Mouse (Mus musculus) myocyte (in vitro differentiated cells): ENCODE measurements around the gene Zswim8. TPM values are rescaled to one million over a fixed set of nuclear protein-coding genes. Genes with fewer than 3 reads are reported as not detected.

ENCODE experiments used
- H3K27me3 ChIP-seq: one replicate; pipeline ENCODE4 v1.6.1; 2011; ENCODE audit not compliant: control insufficient read depth, insufficient read depth, insufficient read length
- H3K36me3 ChIP-seq: one replicate; pipeline ENCODE4 v1.6.1; 2011; ENCODE audit not compliant: control insufficient read depth, insufficient read depth
- H3K4me2 ChIP-seq: one replicate; pipeline ENCODE4 v1.6.1; 2011; ENCODE audit warnings: low read depth, control low read depth
- H3K4me3 ChIP-seq: one replicate; pipeline ENCODE4 v1.5.1; 2011; ENCODE audit warnings: mild to moderate bottlenecking, control low read depth, moderate library complexity
- H3K79me2 ChIP-seq: one replicate; pipeline ENCODE4 v1.6.1; 2011; ENCODE audit not compliant: control insufficient read depth, insufficient read depth
- H3ac ChIP-seq: one replicate; pipeline ENCODE4 v1.6.1; 2011; ENCODE audit not compliant: control insufficient read depth, insufficient read length
- CEBPB ChIP-seq: IDR thresholded peaks from 2 replicates; pipeline ENCODE4 v1.6.1; 2011; ENCODE audit warnings: mild to moderate bottlenecking, moderate library complexity; ENCODE audit not compliant: poor library complexity, insufficient read depth, severe bottlenecking
- E2F4 ChIP-seq: IDR thresholded peaks from one replicate; pipeline ENCODE4 v1.6.1; 2011; ENCODE audit warnings: mild to moderate bottlenecking, control low read depth, moderate library complexity; ENCODE audit not compliant: insufficient read depth
- MAX ChIP-seq: IDR thresholded peaks from one replicate; pipeline ENCODE4 v1.6.1; 2011; ENCODE audit warnings: low read depth, mild to moderate bottlenecking, control low read depth
- MYOD1 ChIP-seq, 3 experiments: IDR thresholded peaks; one replicate each; pipeline ENCODE4 v1.6.1; 2011; ENCODE audit warnings: control low read depth in 2 of 3, low read depth in 2 of 3, mild to moderate bottlenecking in 2 of 3, moderate library complexity in 1 of 3; ENCODE audit not compliant: insufficient read length in 2 of 3, control insufficient read depth in 1 of 3
- MYOG ChIP-seq, 3 experiments: IDR thresholded peaks; one replicate each; pipeline ENCODE4 v1.6.1; 2011; ENCODE audit warnings: control low read depth in 2 of 3, low read depth in 2 of 3, mild to moderate bottlenecking in 2 of 3; ENCODE audit not compliant: insufficient read length in 2 of 3, control insufficient read depth in 1 of 3, insufficient read depth in 1 of 3
- POLR2A ChIP-seq: IDR thresholded peaks from one replicate; pipeline ENCODE4 v1.6.1; 2011; ENCODE audit warnings: low read depth, mild to moderate bottlenecking, control low read depth, moderate library complexity; ENCODE audit not compliant: insufficient read length
- POLR2AphosphoS2 ChIP-seq: IDR thresholded peaks from one replicate; pipeline ENCODE4 v1.6.1; 2011; ENCODE audit warnings: low read depth, control low read depth; ENCODE audit not compliant: insufficient read length
- REST ChIP-seq: IDR thresholded peaks from one replicate; pipeline ENCODE4 v1.6.1; 2011; ENCODE audit warnings: mild to moderate bottlenecking, control low read depth, moderate library complexity; ENCODE audit not compliant: insufficient read depth, insufficient read length
- SRF ChIP-seq: IDR thresholded peaks from one replicate; pipeline ENCODE4 v1.6.1; 2011; ENCODE audit warnings: low read depth; ENCODE audit not compliant: control insufficient read depth, insufficient read length
- TCF12 ChIP-seq: IDR thresholded peaks from one replicate; pipeline ENCODE4 v1.6.1; 2011; ENCODE audit warnings: mild to moderate bottlenecking, control low read depth; ENCODE audit not compliant: poor library complexity, insufficient read depth, severe bottlenecking
- TCF3 ChIP-seq: IDR thresholded peaks from one replicate; pipeline ENCODE4 v1.6.1; 2011; ENCODE audit warnings: low read depth, control low read depth; ENCODE audit not compliant: insufficient read length
- USF1 ChIP-seq: IDR thresholded peaks from one replicate; pipeline ENCODE4 v1.6.1; 2011; ENCODE audit warnings: low read depth, mild to moderate bottlenecking, control low read depth, moderate library complexity
- polyA plus RNA-seq: library from polyadenylated mRNA; unstranded; fragments of >200 nt; fragmentation: generic; extraction: Trizol; gene quantifications from one replicate; pipeline ENCODE4 v1.2.1, GENCODE M21; 2012; ENCODE audit warnings: missing spikeins

Zswim8 gene
- polyA plus RNA-seq, 1 experiment, result 74.9 TPM

DNA sequence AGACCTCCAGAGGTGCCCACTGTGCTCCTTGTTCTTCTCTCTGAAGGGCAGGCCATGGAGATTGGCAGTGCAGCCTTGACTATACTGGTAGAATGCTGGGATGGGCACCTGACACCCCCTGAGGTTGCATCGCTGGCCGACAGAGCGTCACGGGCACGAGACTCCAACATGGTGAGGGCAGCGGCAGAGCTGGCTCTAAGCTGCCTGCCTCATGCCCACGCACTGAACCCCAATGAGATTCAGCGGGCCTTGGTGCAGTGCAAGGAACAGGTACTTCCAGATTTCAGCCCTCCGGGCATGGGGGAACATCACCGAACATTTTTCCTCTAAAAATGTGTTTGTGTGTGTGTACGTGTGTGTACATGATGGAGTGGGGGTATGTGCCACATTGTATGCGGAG is 12.4 kb downstream of the Zswim8 start:
- H3ac ChIP-seq, result no peak overlapping the region
- H3K4me2 ChIP-seq, result no peak overlapping the region
- no peak overlapping the region for H3K4me3 ChIP-seq
- H3K27me3 ChIP-seq, result no peaks in the 10 kb centered on the region
- H3K36me3 ChIP-seq, result peaks cover 54% of the 10 kb centered on the region
- TF ChIP-seq POLR2A (no peak), POLR2AphosphoS2 (peak; percentile 39)
- no peaks in the 10 kb centered on the region for H3K79me2 ChIP-seq

- TF ChIP-seq REST (no peak), SRF (no peak), MAX (no peak), POLR2A (no peak)
- Histone ChIP-seq H3K27me3 (no peaks in the 10 kb centered on the region), H3K4me3 (no peak overlapping the region), H3K36me3 (peaks cover 49% of the 10 kb centered on the region), H3K4me2 (no peak overlapping the region), H3K79me2 (no peaks in the 10 kb centered on the region), H3ac (no peak overlapping the region)
Observed at GRCm38 (mm10) chr14:20721371-20721770, 14.0 kb downstream of the Zswim8 start.

GRCm38 (mm10) chr14:20723006-20723405 is 15.7 kb downstream of the Zswim8 start:
- peaks cover 45% of the 10 kb centered on the region for H3K36me3 ChIP-seq
- H3K4me2 ChIP-seq, result no peak overlapping the region
- H3K27me3 ChIP-seq, result no peaks in the 10 kb centered on the region
- H3ac ChIP-seq, result no peak overlapping the region
- no peaks in the 10 kb centered on the region for H3K79me2 ChIP-seq
- TF ChIP-seq USF1 (no peak), E2F4 (no peak), REST (no peak), CEBPB (no peak), MYOD1 (IDR thresholded peaks at IDR 0.05; ENCODE audit: control insufficient read depth in 1 of 3, insufficient read length in 2 of 3, low read depth in 2 of 3) (no peak), MAX (no peak), TCF12 (no peak), MYOG (IDR thresholded peaks at IDR 0.05; ENCODE audit: control insufficient read depth in 1 of 3, insufficient read depth in 1 of 3, insufficient read length in 2 of 3, low read depth in 2 of 3) (no peak), SRF (no peak), TCF3 (no peak), POLR2AphosphoS2 (no peak), POLR2A (no peak)
- H3K4me3 ChIP-seq, result no peak overlapping the region

DNA sequence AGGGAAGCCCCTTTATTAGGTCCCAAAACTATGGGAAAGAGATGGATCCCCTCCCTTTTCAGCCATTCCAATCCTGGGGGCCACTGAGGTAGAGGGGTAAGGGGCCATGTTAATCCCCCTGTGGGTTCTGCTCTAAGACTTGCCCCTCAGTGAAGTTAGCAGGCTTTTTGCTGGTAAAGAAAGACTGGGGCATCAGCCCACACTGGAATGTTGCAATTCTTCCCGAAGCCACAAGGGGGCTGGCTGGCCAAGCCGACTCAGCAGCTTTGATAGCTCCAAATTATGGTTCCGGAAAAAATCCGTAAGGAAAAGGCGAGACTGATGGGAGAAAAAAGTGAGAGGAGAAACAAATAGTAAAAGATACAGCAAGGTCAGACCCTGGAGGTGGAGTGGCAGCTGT is 16.7 kb downstream of the Zswim8 start:
- H3ac ChIP-seq, result no peak overlapping the region
- H3K27me3 ChIP-seq, result no peaks in the 10 kb centered on the region
- no peak overlapping the region for H3K4me2 ChIP-seq
- TF ChIP-seq MAX (no peak), POLR2A (no peak), CEBPB (no peak)
- no peaks in the 10 kb centered on the region for H3K79me2 ChIP-seq
- peaks cover 52% of the 10 kb centered on the region for H3K36me3 ChIP-seq
- no peak overlapping the region for H3K4me3 ChIP-seq

GRCm38 (mm10) chr14:20725660-20726339 is 18.4 kb downstream of the Zswim8 start:
- TF ChIP-seq MYOD1 (IDR thresholded peaks at IDR 0.05; ENCODE audit: control insufficient read depth in 1 of 3, insufficient read length in 2 of 3, low read depth in 2 of 3) (no peak), TCF3 (no peak), POLR2A (no peak), TCF12 (no peak), SRF (no peak), CEBPB (no peak), POLR2AphosphoS2 (no peak), MYOG (IDR thresholded peaks at IDR 0.05; ENCODE audit: control insufficient read depth in 1 of 3, insufficient read depth in 1 of 3, insufficient read length in 2 of 3, low read depth in 2 of 3) (no peak), MAX (no peak), E2F4 (no peak), REST (no peak), USF1 (no peak)
- no peaks in the 10 kb centered on the region for H3K79me2 ChIP-seq
- H3K4me3 ChIP-seq, result no peak overlapping the region
- H3K27me3 ChIP-seq, result no peaks in the 10 kb centered on the region
- peaks cover 41% of the 10 kb centered on the region for H3K36me3 ChIP-seq
- no peak overlapping the region for H3K4me2 ChIP-seq
- H3ac ChIP-seq, result no peak overlapping the region

- Histone ChIP-seq H3K79me2 (no peaks in the 10 kb centered on the region), H3K4me2 (no peak overlapping the region), H3K4me3 (no peak overlapping the region), H3K27me3 (no peaks in the 10 kb centered on the region), H3ac (no peak overlapping the region), H3K36me3 (peaks cover 33% of the 10 kb centered on the region)
- TF ChIP-seq POLR2AphosphoS2, result no peak
Observed at GRCm38 (mm10) chr14:20729871-20730270, 22.5 kb downstream of the Zswim8 start.
